Mouse (Mus musculus) kidney, adult 8-10 months (tissue): ENCODE data around the gene Cox17.

Source experiments
- DNase-seq, 2 experiments: peaks; one replicate each; pipeline ENCODE4 v3.0.0; 2022

Cox17 gene

DNA sequence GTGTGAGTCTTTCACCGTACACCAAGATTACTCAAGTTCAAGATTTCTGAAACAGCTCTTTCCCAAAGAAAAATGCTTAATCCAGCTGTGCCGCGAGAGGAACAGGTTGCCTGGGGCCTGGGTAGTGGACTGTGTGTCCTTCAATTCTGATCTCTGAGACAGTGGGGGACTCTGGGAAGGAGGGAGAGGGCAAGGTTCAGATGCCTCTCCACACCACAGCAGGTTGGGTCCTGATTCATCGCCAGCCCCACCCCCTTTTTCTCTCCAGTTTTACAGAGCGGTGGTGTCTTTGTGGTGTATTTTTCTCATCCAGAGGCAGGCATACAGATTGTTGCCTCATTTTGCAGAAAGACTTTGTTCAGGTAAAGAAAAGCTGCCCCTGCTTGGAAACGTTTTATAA lies 51.5 kb downstream of the Cox17 start:
- DNase-seq, result peak; percentile 69

DNA sequence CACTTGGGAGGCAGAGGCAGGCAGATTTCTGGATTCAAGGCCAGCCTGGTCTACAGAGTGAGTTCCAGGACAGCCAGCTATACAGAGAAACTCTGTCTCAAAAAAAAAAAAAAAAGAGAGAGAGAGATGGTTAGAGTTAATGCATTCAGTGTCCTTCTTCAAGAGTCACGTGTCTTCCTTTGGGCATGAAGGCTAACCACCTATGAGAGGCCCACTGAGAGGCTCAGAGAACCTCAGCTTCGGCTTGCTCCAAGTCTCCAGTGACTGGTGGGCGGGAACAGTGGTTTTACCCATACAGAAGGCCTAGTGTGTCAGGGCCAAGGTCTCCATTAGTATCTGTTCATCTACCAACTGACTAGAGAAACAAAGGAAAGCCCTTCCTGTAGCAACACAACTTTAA lies 52.3 kb downstream of the Cox17 start:
- no peak for DNase-seq

DNA sequence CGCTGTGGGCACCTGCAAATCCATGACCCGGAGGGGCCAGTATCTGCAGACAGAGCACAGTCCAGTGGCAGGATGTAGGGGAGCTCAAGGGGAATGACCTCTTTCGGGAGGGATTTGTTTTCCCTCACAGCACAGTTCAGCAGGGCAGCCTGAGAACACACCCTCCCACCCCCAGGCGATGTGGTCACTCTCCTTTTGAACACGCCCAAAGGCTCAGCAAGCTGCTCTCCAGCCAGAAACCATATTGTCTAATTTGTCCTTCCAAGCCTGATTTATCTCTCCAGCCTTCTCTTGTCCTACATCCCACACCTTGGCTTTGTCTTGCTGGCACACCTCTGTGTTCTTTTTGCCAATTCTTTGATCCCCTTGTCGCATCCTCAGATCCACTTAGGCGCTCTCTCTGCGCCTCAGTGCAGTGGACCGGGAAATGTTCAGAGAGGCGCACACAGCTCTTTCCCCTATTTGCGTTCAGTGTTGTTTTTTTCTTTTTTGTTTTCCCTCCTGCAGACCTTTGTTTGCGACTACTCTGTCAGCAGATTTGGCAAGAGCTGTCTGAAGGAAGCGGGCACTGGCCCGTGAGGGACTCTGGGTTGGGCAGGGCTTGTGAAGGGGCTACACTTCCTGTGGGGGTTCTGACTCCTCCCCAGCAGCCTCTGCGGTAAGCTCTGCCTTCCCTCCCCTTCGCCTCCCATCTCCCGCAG lies 52.9 kb downstream of the Cox17 start:
- DNase-seq, result peak in 1 of 2 experiments; percentile 39

DNA sequence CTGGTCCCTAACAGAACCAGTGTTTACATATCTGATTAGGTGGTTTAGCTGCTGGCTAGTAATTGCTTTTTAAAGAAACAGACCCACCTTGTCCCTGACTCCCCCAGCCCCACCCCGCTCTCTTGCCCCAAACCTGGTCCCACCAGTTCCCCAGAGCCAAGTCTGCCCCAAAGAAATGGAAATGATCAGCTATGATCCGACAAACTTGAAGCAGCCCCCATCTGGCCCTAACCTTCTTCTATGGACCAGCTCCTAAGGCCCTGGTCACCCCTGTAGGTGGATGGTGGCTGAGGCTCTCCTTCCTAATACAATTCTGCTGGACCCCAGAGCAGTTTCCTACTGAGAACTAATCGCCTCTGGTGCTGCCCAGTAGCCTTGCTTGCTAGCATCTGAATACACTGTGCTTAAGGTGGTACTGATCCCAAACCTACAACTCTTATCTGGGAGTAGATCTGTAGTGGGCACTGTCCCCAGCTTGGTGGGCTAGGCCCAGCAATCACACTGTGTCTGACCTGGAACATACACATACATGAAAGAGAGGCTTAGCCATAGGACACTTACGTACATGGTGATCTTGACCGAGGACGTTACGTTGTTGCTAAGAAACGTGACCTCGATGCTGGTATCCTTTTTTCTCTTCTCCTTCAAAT lies 53.6 kb downstream of the Cox17 start:
- DNase-seq, result no peak

DNA sequence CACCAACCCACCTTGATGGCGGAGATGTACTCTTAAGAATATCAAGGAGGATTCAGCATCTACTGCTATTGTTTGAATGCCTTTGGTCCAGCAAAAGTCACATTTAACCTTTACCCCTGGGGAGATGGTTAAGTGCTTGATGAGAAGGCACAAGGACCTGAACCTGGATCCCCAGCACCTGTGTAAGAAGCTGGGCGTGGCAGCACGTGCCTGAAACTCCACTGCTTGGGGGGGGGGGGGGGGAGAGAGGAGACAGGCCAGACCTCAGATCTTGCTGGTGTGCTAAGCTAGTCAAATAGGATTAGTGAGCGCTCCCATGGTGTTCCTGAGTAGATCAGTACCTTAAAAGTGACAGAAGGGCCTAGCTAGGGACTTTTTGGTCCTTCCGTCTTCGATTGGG lies 54.7 kb downstream of the Cox17 start:
- DNase-seq, result no peak
